Mouse (Mus musculus): ENCODE results near the gene Ogg1. TPM values are rescaled to one million over a fixed set of nuclear protein-coding genes. Genes with fewer than 3 reads are reported as not detected.

The Ogg1 gene
- total and polyA plus RNA-seq, 2 experiments from 2014 or later, result 7.3 to 14.8 TPM

DNA sequence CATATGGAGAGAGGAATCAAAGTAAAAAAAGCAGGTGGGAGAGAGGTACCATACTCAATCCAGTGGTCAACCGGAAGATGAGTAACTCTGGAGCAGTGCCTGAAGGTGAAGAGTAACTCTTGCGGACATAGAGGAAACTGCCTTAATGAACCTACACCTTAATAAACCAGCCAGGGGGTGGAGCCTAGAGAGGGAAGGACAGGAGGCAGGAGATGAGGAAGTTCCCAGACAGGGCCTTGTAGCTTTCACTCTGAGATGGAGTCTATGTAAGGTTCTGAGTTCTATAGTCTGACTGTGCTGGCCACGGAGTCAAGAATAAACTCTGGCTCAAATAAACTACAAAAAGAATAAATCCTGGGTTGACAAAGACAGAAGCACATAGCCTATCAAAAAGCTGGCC is 41.8 kb upstream of the Ogg1 start:
- no peaks in the 10 kb centered on the region for H3K9me3 ChIP-seq (ENCODE audit: low read length)
- no peak for TF ChIP-seq CTCF (IDR thresholded peaks at IDR 0.05)
- peaks cover 15% of the 10 kb centered on the region for H3K27me3 ChIP-seq (ENCODE audit: insufficient read depth, low read length)
- H3K27ac ChIP-seq (ENCODE audit: low read depth, low read length), result no peak overlapping the region
- WGBS, result 77% methylated on average over 3 of the region's 3 CpGs
- peaks cover 6% of the 10 kb centered on the region; the same call in 1 of the 2 replicates for H3K36me3 ChIP-seq (ENCODE audit: insufficient read depth, low read length)
- no peak overlapping the region for H3K4me2 ChIP-seq (ENCODE audit: low read depth, low read length, poor library complexity, severe bottlenecking)
- DNase-seq (ENCODE audit: low spot score) (no peak), ATAC-seq (ENCODE audit: low FRiP score) (no peak)
- peaks cover 8% of the 10 kb centered on the region; the same call in 1 of the 2 replicates for H3K4me1 ChIP-seq (ENCODE audit: insufficient read depth, low read length)
- H3K4me3 ChIP-seq (ENCODE audit: low read depth, low read length), result no peak overlapping the region
- no peak overlapping the region for H3K9ac ChIP-seq (replicated peaks; ENCODE audit: low read length, poor library complexity, severe bottlenecking)

DNA sequence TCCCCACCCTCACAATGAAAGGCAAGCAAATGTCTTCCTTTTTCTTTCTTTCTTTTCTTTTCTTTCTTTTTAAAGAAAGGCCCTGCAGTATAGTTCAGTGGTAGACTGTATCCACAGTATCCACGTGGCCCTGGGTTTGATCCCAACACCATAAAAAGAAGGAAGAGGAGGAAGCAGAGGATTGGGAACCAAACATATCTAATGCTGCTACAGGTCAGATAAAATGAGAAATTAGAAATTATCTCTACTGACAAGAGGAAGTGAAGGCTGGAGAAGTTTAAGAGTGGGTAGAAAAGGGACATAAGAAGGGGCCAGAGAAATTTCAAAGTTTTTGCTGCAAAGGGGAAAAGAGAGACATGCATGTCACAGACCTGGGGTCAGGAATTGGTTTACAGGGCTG is 40.5 kb upstream of the Ogg1 start:
- Histone ChIP-seq H3K27ac (ENCODE audit: low read depth, low read length) (no peak overlapping the region), H3K4me3 (ENCODE audit: low read depth, low read length) (no peak overlapping the region), H3K9me3 (ENCODE audit: low read length) (no peaks in the 10 kb centered on the region), H3K9ac (replicated peaks; ENCODE audit: low read length, poor library complexity, severe bottlenecking) (no peak overlapping the region), H3K4me1 (ENCODE audit: insufficient read depth, low read length) (peaks cover 8% of the 10 kb centered on the region; the same call in 1 of the 2 replicates), H3K36me3 (ENCODE audit: insufficient read depth, low read length) (no peaks in the 10 kb centered on the region), H3K27me3 (ENCODE audit: insufficient read depth, low read length) (peaks cover 15% of the 10 kb centered on the region), H3K4me2 (ENCODE audit: low read depth, low read length, poor library complexity, severe bottlenecking) (no peak overlapping the region)
- no peak for ATAC-seq (ENCODE audit: low FRiP score)
- no peak for DNase-seq (ENCODE audit: low spot score)
- WGBS, result 58% methylated on average over 1 of the region's 1 CpGs
- TF ChIP-seq CTCF (IDR thresholded peaks at IDR 0.05), result no peak

GRCm38 (mm10) chr6:113287236-113287635 is 39.5 kb upstream of the Ogg1 start:
- Histone ChIP-seq H3K27ac (ENCODE audit: low read depth, low read length) (no peak overlapping the region), H3K27me3 (ENCODE audit: insufficient read depth, low read length) (peaks cover 9% of the 10 kb centered on the region), H3K4me1 (ENCODE audit: insufficient read depth, low read length) (peaks cover 7% of the 10 kb centered on the region; the same call in 1 of the 2 replicates), H3K9ac (replicated peaks; ENCODE audit: low read length, poor library complexity, severe bottlenecking) (no peak overlapping the region), H3K36me3 (ENCODE audit: insufficient read depth, low read length) (no peaks in the 10 kb centered on the region), H3K9me3 (ENCODE audit: low read length) (no peaks in the 10 kb centered on the region), H3K4me2 (ENCODE audit: low read depth, low read length, poor library complexity, severe bottlenecking) (no peak overlapping the region), H3K4me3 (ENCODE audit: low read depth, low read length) (no peak overlapping the region)
- DNase-seq (ENCODE audit: low spot score), result no peak
- no peak for TF ChIP-seq CTCF (IDR thresholded peaks at IDR 0.05)
- ATAC-seq (ENCODE audit: low FRiP score), result no peak
- 77% methylated on average over 4 of the region's 4 CpGs for WGBS

DNA sequence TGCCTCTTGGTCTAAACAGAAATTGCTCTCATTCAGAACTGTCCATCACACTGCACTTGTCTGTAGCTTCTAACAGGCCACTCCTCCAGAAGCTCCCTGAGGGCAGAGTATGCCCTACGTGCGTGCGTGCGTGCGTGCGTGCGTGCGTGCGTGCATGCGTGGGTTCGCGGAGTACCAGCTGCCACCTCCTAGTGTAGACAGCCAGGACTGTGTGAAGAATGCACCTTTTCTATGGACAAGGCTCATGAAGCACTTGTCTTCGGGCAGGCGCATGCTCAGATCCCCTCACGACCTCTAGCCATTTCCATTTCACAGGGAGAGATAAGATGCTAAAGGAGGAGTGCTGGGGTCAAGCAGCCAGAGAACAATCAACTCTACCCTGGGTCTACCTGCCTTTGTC is 37.4 kb upstream of the Ogg1 start:
- ATAC-seq (ENCODE audit: low FRiP score), result no peak
- Histone ChIP-seq H3K9ac (replicated peaks; ENCODE audit: low read length, poor library complexity, severe bottlenecking) (no peak overlapping the region), H3K4me2 (ENCODE audit: low read depth, low read length, poor library complexity, severe bottlenecking) (no peak overlapping the region), H3K9me3 (ENCODE audit: low read length) (no peaks in the 10 kb centered on the region), H3K4me3 (ENCODE audit: low read depth, low read length) (no peak overlapping the region), H3K36me3 (ENCODE audit: insufficient read depth, low read length) (no peaks in the 10 kb centered on the region), H3K27me3 (ENCODE audit: insufficient read depth, low read length) (no peaks in the 10 kb centered on the region), H3K27ac (ENCODE audit: low read depth, low read length) (no peak overlapping the region), H3K4me1 (ENCODE audit: insufficient read depth, low read length) (no peaks in the 10 kb centered on the region)
- DNase-seq (ENCODE audit: low spot score), result no peak
- WGBS, result 94% methylated on average over 15 of the region's 15 CpGs
- no peak for TF ChIP-seq CTCF (IDR thresholded peaks at IDR 0.05)

DNA sequence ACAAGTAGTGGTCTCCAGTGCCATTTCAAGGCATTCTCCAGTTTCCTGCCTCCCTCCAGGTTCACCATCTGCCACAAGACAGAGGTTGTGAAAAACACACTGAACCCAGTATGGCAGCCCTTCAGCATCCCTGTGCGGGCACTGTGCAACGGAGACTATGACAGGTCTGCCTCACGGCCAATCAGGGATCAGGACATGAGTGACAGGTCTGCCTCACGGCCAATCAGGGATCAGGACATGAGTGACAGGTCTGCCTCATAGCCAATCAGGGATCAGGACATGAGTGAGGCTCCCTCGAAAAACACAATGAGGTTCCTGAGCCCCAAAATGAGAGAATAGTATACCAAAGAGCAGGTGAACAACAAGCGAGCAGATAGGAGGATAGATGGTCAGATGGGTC is 36.4 kb upstream of the Ogg1 start:
- no peak for ATAC-seq (ENCODE audit: low FRiP score)
- Histone ChIP-seq H3K9ac (replicated peaks; ENCODE audit: low read length, poor library complexity, severe bottlenecking) (no peak overlapping the region), H3K36me3 (ENCODE audit: insufficient read depth, low read length) (no peaks in the 10 kb centered on the region), H3K4me1 (ENCODE audit: insufficient read depth, low read length) (no peaks in the 10 kb centered on the region), H3K27ac (ENCODE audit: low read depth, low read length) (no peak overlapping the region), H3K4me2 (ENCODE audit: low read depth, low read length, poor library complexity, severe bottlenecking) (no peak overlapping the region), H3K9me3 (ENCODE audit: low read length) (no peaks in the 10 kb centered on the region), H3K27me3 (ENCODE audit: insufficient read depth, low read length) (no peaks in the 10 kb centered on the region), H3K4me3 (ENCODE audit: low read depth, low read length) (no peak overlapping the region)
- DNase-seq (ENCODE audit: low spot score), result no peak
- no peak for TF ChIP-seq CTCF (IDR thresholded peaks at IDR 0.05)
- 69% methylated on average over 6 of the region's 6 CpGs for WGBS

DNA sequence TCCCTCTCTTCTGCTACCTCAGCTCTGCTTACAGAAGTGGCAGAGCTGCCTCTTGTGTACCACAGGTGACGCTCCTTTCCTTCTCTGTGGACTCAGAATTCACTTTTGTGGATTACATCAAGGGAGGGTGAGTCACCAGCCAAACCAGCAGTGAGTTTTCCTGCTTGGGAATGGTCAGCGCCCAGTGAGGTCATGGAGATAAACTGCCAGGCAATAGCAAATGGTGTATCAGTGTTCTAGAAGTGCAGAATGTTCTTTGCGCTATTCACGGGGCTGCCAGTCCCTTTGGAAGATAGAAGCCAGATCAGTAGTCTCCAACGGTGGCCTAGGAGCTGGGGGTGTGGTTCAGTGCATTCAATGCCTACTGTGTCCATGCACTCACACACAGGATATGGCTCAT is 33.8 kb upstream of the Ogg1 start:
- ATAC-seq (ENCODE audit: low FRiP score), result no peak
- Histone ChIP-seq H3K4me2 (ENCODE audit: low read depth, low read length, poor library complexity, severe bottlenecking) (no peak overlapping the region), H3K36me3 (ENCODE audit: insufficient read depth, low read length) (no peaks in the 10 kb centered on the region), H3K27ac (ENCODE audit: low read depth, low read length) (no peak overlapping the region), H3K27me3 (ENCODE audit: insufficient read depth, low read length) (no peaks in the 10 kb centered on the region), H3K9ac (replicated peaks; ENCODE audit: low read length, poor library complexity, severe bottlenecking) (no peak overlapping the region), H3K4me1 (ENCODE audit: insufficient read depth, low read length) (no peaks in the 10 kb centered on the region), H3K4me3 (ENCODE audit: low read depth, low read length) (no peak overlapping the region), H3K9me3 (ENCODE audit: low read length) (no peaks in the 10 kb centered on the region)
- no peak for TF ChIP-seq CTCF (IDR thresholded peaks at IDR 0.05)
- no peak for DNase-seq (ENCODE audit: low spot score)
- 78% methylated on average over 5 of the region's 5 CpGs for WGBS
